Mouse (Mus musculus) urinary bladder, postnatal 10 days (tissue): ENCODE measurements around the gene Pnpo.

Experiments
- DNase-seq: peaks from one replicate; pipeline ENCODE4 v3.0.0; 2022; ENCODE audit warnings: low spot score

Pnpo gene

DNA sequence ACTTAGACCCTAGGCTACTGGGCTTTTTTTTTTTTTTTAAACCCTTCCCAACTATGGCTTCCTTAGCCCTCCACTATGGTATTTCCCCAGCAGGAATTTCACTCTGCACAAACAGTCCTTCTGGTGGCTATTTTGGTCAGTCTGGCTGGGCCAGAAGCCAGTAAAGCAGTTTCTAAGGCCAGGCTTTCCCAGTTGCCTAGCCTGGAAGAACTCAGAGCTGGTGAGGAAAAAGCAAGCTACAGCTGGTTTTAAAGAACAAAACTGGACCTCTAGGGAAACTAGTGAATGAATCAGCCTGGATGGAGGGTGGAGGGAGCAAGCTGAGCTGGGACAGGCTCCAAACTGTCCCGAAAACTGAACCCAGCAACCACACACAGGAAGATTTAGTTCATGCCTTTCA, 26.0 kb upstream of the Pnpo start:
- DNase-seq: no peak

DNA sequence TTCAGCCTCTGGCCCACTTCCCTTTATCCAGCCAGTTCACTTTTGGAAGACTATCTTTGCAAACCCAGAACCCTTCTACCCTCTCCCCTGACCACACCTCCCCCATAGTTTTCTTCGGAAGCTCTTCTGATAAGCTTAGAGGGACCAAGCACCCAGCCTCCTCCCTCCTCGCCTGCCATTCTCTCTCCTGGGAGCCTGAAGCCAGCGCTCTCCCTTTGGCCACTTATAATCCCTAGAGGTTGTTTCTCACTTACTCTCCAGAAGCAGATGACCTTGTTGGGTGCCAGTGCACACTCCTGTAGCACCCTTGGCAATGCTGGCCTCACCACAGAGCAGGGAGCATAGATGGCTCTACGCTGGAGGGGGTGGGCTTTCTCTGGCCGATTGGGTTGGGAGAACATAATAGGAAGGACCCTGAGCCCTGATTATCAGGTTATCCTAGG, 25.5 kb upstream of the Pnpo start:
- DNase-seq: no peak

- no peak for DNase-seq
Observed at GRCm38 (mm10) chr11:96968476-96968875, 24.7 kb upstream of the Pnpo start.

DNA sequence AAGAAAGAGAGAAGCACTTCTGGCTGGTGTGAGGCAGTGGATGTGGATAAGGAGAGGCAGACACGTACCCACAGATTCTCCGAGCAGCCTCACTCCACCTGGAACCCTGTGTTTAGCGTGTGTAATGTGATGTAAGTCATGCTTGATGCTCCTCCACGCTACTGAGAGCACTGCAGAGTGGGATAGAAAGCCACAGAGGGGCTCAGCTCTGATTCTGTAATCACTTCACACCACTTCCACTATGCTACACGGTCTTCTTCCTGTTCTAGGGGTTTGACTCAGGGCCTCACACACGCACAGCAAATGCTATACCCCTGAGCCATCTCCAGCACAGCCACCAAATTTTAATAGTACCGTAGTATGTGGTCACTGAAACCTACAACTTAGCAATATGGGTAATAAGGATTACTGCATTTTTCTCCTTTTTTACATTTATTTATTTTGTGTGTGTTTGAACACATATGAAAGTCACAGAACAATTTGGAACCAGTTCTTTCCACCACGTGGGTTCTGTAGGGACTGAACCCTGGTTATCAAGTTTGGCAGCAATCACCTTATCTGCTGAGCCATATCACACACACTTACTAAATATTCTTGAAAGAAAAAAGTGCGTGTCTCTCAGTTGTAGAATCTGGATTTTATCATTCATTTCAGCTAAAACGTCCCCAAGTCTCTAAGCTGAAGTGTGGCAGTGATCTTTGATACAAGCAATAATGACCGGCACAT, 23.9 kb upstream of the Pnpo start:
- DNase-seq: no peak

DNA sequence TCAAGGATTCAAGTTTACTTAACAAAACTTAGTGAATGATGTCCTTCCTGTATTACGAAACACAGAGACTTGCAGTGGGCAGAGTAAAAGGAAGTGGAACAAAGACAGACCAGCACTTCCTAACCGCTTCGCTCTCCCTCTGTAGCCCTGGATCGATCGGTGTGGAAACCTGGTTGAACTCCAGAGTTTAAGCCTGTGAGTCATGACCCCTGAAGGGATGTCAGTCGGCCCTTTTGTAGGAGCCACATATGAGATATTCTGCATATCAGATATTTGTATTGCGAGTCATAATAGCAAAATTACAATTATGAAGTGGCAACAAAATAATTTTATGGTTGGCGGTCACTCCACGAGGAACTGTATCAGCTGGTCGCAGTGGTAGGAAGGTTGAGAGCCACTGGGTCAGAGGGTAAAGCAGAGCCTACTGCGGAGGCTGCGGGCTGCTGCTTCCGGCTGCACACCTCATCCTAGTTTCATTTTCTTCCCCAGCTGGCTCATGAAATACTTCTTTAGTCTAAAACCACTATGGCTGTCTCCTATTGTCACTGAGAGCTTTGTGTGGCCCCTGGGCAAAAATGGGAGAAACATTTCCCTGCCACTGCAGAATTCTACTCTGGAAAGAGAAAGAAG, 23.2 kb upstream of the Pnpo start:
- DNase-seq: no peak

DNA sequence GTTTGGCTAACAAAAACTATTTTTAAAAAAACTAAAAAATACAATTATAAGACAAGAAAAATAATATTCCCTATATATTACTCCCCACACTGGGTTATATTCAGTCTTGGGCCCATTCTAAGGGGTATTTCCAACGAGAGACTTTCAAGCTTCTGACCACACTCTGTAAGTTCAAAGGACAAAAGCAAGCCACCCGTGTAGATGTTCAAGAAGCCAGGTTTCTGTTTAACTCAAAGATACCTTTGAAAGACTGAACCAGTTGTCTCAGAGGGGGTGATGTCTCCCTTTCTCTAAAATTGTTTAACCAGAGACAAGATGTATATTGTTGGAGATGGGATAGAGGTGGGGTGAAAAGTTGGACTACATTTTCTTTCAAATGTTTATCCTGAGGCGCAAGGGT, 22.4 kb upstream of the Pnpo start:
- no peak for DNase-seq

DNA sequence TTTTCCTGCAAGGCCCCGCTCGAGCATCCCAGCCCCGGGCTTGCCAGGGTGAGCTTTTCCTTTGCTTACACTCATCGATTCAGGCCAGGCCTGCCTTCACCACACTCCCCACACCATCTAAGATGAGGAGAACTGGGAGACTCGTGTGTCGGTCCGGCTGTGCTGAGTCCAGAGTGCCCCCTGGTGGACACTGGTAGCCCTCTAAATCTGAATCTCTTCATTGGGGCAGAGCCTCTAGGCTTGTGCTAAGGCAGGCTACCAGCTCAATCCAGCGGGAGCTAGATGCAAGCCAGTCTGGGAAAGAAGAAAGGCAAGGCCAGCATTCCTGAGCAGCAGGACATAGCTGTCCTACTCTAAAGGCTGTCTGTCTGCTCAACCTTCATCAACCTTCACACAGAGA, 19.8 kb upstream of the Pnpo start:
- peak; percentile 72 for DNase-seq

GRCm38 (mm10) chr11:96957061-96957805, 13.4 kb upstream of the Pnpo start:
- DNase-seq: no peak

DNA sequence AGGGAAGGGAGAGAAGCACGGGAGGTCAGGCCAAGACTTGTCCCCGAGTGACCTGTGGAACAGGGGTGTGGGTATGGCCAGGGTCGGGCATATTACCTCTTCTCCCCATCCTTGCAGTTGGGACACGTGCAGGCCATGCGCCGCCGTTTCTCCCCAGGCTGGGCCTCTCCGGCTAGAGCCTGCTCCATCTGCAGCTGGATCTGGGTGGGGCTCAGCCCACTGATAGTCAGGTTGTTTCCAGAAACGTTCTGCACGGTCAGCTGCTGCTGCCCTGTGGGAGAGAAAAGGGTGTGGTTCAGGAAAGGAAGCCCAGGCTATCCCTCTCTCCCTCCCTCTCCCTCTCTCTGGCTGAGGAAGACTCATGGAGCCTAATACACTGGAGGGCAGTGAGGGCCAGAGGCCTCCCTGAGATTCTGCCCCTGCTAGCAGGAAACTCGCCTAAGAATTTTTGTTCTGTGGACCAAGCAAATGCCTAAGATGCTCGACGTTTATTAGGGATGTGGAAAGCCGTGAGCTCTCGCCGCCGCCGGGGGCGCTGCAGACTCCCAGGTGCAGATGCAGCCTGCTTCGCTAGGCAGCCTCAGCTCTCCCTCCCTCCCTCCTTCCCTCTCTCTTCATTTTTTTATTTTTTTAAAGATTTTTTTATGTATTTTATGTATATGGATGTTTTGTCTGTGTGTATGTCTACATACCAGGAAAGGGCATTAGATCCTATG, 12.4 kb upstream of the Pnpo start:
- no peak for DNase-seq

DNA sequence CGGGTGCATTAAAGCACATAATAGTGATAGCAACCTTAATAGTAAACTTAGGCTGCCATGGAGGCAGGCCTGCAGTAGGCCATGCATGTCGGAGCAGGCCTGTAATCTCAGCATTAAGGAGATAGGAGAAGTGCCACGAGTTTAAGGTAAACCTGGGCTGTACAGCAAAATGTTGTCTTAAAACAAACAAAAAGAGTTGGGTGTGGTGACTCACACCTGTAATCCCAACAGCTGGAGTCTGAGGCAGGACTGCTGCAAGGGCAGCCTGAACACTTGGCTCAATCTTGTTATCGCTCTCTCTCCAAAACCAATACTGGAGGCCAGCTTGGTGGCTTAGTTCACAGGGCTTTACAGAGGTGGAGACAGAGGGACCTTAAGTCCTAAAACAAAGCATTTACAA, 11.3 kb upstream of the Pnpo start:
- DNase-seq: no peak

DNA sequence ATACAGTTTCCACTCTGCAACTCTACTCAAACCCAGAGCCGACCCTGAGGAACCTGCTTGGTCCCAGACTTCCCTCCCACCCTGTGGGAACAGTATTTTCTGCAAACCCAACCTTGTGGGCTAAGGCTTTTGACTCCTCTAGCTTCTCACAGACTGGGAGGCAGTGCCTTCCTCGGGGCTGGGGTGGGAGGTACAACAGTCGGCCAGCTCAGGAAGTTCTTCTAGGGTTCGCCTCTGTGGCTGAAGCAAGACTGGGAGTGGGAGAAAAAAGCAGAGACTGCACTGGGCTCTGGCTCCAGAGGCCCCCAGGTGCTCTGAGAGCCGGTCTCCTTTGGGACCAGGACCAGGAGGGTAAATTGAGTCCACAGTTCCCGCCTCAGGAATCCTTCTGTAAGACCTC, 9.1 kb upstream of the Pnpo start:
- no peak for DNase-seq

- no peak for DNase-seq
Observed at GRCm38 (mm10) chr11:96952426-96952825, 8.6 kb upstream of the Pnpo start.

- DNase-seq: no peak
Observed at GRCm38 (mm10) chr11:96950767-96951166, 7.0 kb upstream of the Pnpo start.

- no peak for DNase-seq
Observed at GRCm38 (mm10) chr11:96947849-96948248, 4.1 kb upstream of the Pnpo start.

DNA sequence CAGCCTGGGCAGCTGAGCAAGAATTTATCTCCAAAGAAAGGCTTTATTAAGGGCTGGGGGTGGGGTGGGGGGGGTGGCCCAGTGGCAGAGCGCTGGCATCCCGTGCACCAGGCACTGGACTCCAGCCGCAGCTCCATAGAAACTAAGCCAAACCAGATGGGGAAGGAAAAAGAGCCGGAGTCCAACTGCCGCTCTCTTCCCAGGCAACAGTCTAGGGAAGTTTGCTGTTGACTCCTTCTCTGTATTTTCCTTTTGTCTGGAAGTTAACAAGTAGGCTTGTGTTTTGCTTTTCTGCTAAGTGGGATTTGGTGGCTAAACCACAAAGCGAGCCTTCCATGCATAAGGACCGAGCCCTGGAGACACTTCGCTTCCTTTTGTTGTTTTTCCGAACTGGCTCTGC, 2.7 kb upstream of the Pnpo start:
- no peak for DNase-seq

GRCm38 (mm10) chr11:96944844-96945580, 1.2 kb upstream of the Pnpo start:
- DNase-seq: no peak

GRCm38 (mm10) chr11:96941989-96942590, 1.7 kb downstream of the Pnpo start:
- DNase-seq: no peak

GRCm38 (mm10) chr11:96940578-96941465, 3.0 kb downstream of the Pnpo start:
- no peak for DNase-seq

GRCm38 (mm10) chr11:96938426-96938800, 5.4 kb downstream of the Pnpo start:
- DNase-seq: no peak
